Mouse (Mus musculus): Measurements from ENCODE around the gene Yars2.
A peak's percentile ranks its signal among the peaks of the same experiment; 100 is the strongest.

DNA sequence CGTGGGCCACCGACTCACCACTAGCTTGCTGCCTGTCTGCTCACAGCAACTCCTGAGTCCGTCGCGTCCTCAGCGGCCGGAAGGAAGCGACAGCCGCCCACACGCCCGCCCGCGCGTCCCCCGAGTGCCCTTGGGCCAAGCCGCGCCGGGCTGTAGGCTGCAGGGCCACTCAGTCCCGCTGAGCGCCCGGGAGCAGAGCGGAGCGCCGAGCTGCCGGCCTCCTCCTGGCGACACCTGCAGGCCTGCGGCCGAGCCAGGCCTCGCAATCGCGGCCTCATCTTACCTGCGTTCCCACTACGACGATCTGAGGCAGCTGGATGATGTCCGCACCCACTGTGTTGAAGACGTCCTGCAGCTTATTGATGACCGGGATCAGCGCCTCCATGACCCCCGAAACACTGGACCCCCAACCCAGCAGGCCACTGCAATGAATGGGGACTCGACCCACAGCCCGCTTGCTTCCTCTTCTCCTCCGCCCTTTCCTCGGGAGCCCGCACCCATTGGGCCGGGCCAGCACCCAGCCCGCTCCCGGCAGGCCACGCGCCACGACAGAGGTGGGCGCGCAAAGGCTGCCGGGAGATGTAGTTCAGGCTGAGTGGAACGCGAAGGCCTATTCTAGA, 55.8 kb downstream of the Yars2 start, which contains the start of gene Dnm1l:
- TF ChIP-seq POLR2A (IDR thresholded peaks at IDR 0.05; ENCODE audit: control insufficient read depth, extremely low read depth, insufficient read depth, low read length, poor library complexity): peak; percentile 57; the same call in 1 of the 2 replicates
- TF ChIP-seq CTCF (IDR thresholded peaks at IDR 0.05; ENCODE audit: borderline replicate concordance, control insufficient read depth, extremely low read depth, insufficient read depth, low read length, poor library complexity): peak; percentile 60; the same call in 1 of the 2 replicates

Data from thymus, adult 2 months (tissue).